Mouse (Mus musculus) spleen, adult 2 months (tissue): ENCODE data around the gene Trmt11.

Source experiments
- CTCF ChIP-seq: fragments of 200-500 bp; IDR thresholded peaks from 2 replicates; pipeline ENCODE4 v1.5.1; 2011; ENCODE audit warnings: mild to moderate bottlenecking, inconsistent platforms; ENCODE audit not compliant: insufficient read depth, insufficient read length, insufficient replicate concordance; ENCODE audit errors: extremely low read depth
- POLR2A ChIP-seq: fragments of 200-500 bp; IDR thresholded peaks from 2 replicates; pipeline ENCODE4 v1.6.1; 2011; ENCODE audit warnings: low read depth, low read length, inconsistent platforms

GRCm38 (mm10) chr10:30629977-30630376 is 29.4 kb upstream of the Trmt11 start:
- TF ChIP-seq CTCF: no peak
- TF ChIP-seq POLR2A: no peak
